Mouse (Mus musculus) adrenal gland, postnatal 36 days (tissue): ENCODE measurements at regions not wholly inside any gene's neighbourhood (a gene's known extent, or its start where the extent isn't known, plus 50 kb on each side); places are given as distances from the start of the nearest gene placed in this dataset.

Experiments used
- DNase-seq, 2 experiments: peaks; one replicate each; pipeline ENCODE4 v3.0.0; 2021; ENCODE audit warnings: mixed read lengths in 1 of 2

GRCm38 (mm10) chrX:13014051-13014450 is 57.2 kb upstream of the Usp9x start:
- DNase-seq: no peak

GRCm38 (mm10) chrX:13013086-13013485 is 58.2 kb upstream of the Usp9x start:
- no peak for DNase-seq

GRCm38 (mm10) chrX:12990777-12991176 is 80.5 kb upstream of the Usp9x start:
- DNase-seq: no peak

GRCm38 (mm10) chrX:12977676-12978075 is 93.6 kb upstream of the Usp9x start:
- DNase-seq: no peak

GRCm38 (mm10) chrX:12968979-12969746 is 102.1 kb upstream of the Usp9x start:
- DNase-seq: no peak

GRCm38 (mm10) chrX:12959467-12960314 is 111.6 kb upstream of the Usp9x start:
- peak; percentile 3 to 18 for DNase-seq

GRCm38 (mm10) chrX:12958873-12959272 is 112.4 kb upstream of the Usp9x start:
- DNase-seq: no peak

GRCm38 (mm10) chrX:12950928-12951660 is 120.2 kb upstream of the Usp9x start:
- DNase-seq: peak; percentile 59 to 64

- DNase-seq: no peak
These were observed 128.8 kb upstream of the Usp9x start for GRCm38 (mm10) chrX:12942451-12942850.

- DNase-seq: peak; percentile 33 to 60
These were observed 134.7 kb upstream of the Usp9x start for GRCm38 (mm10) chrX:12936406-12937172.

- no peak for DNase-seq
These were observed 137.9 kb upstream of the Usp9x start for GRCm38 (mm10) chrX:12933294-12933807.

- DNase-seq: no peak
These were observed 141.1 kb upstream of the Usp9x start for GRCm38 (mm10) chrX:12930242-12930641.

- DNase-seq: no peak
These were observed 143.3 kb upstream of the Usp9x start for GRCm38 (mm10) chrX:12927797-12928589.

GRCm38 (mm10) chrX:12924705-12925644 is 146.3 kb upstream of the Usp9x start:
- no peak for DNase-seq

- DNase-seq: no peak
These were observed 151.7 kb upstream of the Usp9x start for GRCm38 (mm10) chrX:12919576-12919975.

GRCm38 (mm10) chrX:12917105-12917504 is 154.2 kb upstream of the Usp9x start:
- DNase-seq: peak; percentile 65 to 69

GRCm38 (mm10) chrX:12916684-12917083 is 154.6 kb upstream of the Usp9x start:
- peak in 1 of 2 experiments; percentile 18 for DNase-seq

- no peak for DNase-seq
These were observed 138.4 kb upstream of the Med14 start for GRCm38 (mm10) chrX:12900256-12900655.

GRCm38 (mm10) chrX:12891468-12891867 is 129.6 kb upstream of the Med14 start:
- no peak for DNase-seq

GRCm38 (mm10) chrX:12889482-12889808 is 127.6 kb upstream of the Med14 start:
- no peak for DNase-seq
